Mouse (Mus musculus) adrenal gland, adult 18-20 months (tissue): ENCODE measurements around the gene Slco4a1. TPM values are rescaled to one million over a fixed set of nuclear protein-coding genes. Genes with fewer than 3 reads are reported as not detected.

Experiments
- DNase-seq, 2 experiments: peaks; one replicate each; pipeline ENCODE4 v3.0.0; 2021 to 2022; ENCODE audit warnings: low spot score in 2 of 2
- total RNA-seq, 2 experiments: library from RNA; stranded (reverse); gene quantifications; 1 replicate in 1 of 2; 2 replicates in 1 of 2; pipeline ENCODE4 v1.2.3; 2021

Slco4a1 gene
- total RNA-seq, 2 experiments from 2014 or later = 1.9 to 2.7 TPM

- DNase-seq = no peak
These were observed 10.9 kb upstream of the Slco4a1 start for GRCm38 (mm10) chr2:180444957-180445785.

- no peak for DNase-seq
These were observed 10.1 kb upstream of the Slco4a1 start for GRCm38 (mm10) chr2:180445962-180446361.

- no peak for DNase-seq
These were observed 7.0 kb upstream of the Slco4a1 start for GRCm38 (mm10) chr2:180449007-180449406.

- no peak for DNase-seq
These were observed 5.5 kb upstream of the Slco4a1 start for GRCm38 (mm10) chr2:180450529-180450928.

GRCm38 (mm10) chr2:180456705-180457104, 660 bp downstream of the Slco4a1 start:
- DNase-seq = no peak

GRCm38 (mm10) chr2:180457680-180458079, 1.6 kb downstream of the Slco4a1 start:
- DNase-seq = no peak

- no peak for DNase-seq
These were observed 3.4 kb downstream of the Slco4a1 start for GRCm38 (mm10) chr2:180459437-180459836.

GRCm38 (mm10) chr2:180460801-180461200, 4.8 kb downstream of the Slco4a1 start:
- no peak for DNase-seq

- no peak for DNase-seq
These were observed 6.5 kb downstream of the Slco4a1 start for GRCm38 (mm10) chr2:180462593-180462992.

GRCm38 (mm10) chr2:180466505-180466904, 10.5 kb downstream of the Slco4a1 start:
- DNase-seq = no peak

- DNase-seq = no peak
These were observed 12.8 kb downstream of the Slco4a1 start for GRCm38 (mm10) chr2:180468871-180469270.

- DNase-seq = no peak
These were observed 13.7 kb downstream of the Slco4a1 start for GRCm38 (mm10) chr2:180469768-180470167.

- peak; percentile 15 to 33 for DNase-seq
These were observed 16.4 kb downstream of the Slco4a1 start for GRCm38 (mm10) chr2:180472306-180473079.

GRCm38 (mm10) chr2:180473080-180473440, 17.0 kb downstream of the Slco4a1 start:
- peak in 1 of 2 experiments; percentile 14 for DNase-seq

GRCm38 (mm10) chr2:180474864-180475263, 18.8 kb downstream of the Slco4a1 start:
- no peak for DNase-seq

GRCm38 (mm10) chr2:180482274-180482673, 26.2 kb downstream of the Slco4a1 start:
- no peak for DNase-seq

- no peak for DNase-seq
These were observed 28.8 kb downstream of the Slco4a1 start for GRCm38 (mm10) chr2:180484882-180485281.

- DNase-seq = no peak
These were observed 29.3 kb downstream of the Slco4a1 start for GRCm38 (mm10) chr2:180485306-180485705.

- DNase-seq = no peak
These were observed 32.2 kb downstream of the Slco4a1 start for GRCm38 (mm10) chr2:180488210-180488751.

- no peak for DNase-seq
These were observed 39.9 kb downstream of the Slco4a1 start for GRCm38 (mm10) chr2:180495906-180496305.

GRCm38 (mm10) chr2:180499741-180500140, 43.7 kb downstream of the Slco4a1 start, which contains the start of gene Ntsr1:
Gene Ntsr1 (plus strand): TSS chr2:180499976.
- no peak for DNase-seq

GRCm38 (mm10) chr2:180500726-180501125, 44.7 kb downstream of the Slco4a1 start:
- no peak for DNase-seq
